Mouse (Mus musculus): ENCODE data around the gene Mfap1b.

GRCm38 (mm10) chr2:121413387-121414042 is 60.4 kb downstream of the Mfap1b start, which contains the start of the genes Pdia3 and Catsper2:
- TF ChIP-seq CTCF (IDR thresholded peaks at IDR 0.05; ENCODE audit: low read depth, low read length), result no peak
- TF ChIP-seq GATA2 (IDR thresholded peaks at IDR 0.05; ENCODE audit: borderline replicate concordance, low read depth, low read length), result no peak
- no peak for TF ChIP-seq GATA1 (IDR thresholded peaks at IDR 0.05; ENCODE audit: borderline replicate concordance, low read length)
- TF ChIP-seq POLR2AphosphoS5 (IDR thresholded peaks at IDR 0.05; ENCODE audit: insufficient replicate concordance, low read depth, low read length), result no peak
